Mouse (Mus musculus): Measurements from ENCODE around the gene Lelp1. TPM values are rescaled to one million over a fixed set of nuclear protein-coding genes. Genes with fewer than 3 reads are reported as not detected.

Gene Lelp1
- polyA plus RNA-seq (2012; ENCODE audit: insufficient read depth, insufficient read length, missing spikeins) = not detected in 2 replicates

DNA sequence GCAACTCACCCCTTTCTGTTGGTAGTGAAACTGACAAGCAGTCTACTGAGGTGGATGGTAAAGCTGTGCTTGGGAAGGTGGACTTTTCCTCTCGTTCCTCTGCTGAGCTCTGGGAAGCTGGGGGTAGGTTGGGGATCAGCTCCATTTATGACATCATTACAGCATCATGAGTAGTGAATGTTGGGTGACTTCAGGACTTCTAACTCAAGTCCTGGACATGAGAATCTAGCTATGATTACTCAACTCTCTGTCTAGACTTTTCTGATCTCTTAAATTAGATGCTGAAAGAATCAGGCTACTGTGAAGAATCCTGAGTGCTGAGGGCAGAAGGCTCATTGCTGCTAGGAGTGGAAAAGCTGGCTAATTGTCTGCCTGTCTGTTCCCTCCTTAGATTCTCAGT, at the start of gene Lelp1:
Lelp1 (minus strand) TSS at position 101 of the 400 bp plus-strand sequence.
- no peak within 1 kb of the TSS for H3K27ac ChIP-seq (replicated peaks; ENCODE audit: low read depth, low read length)
- H3K4me3 ChIP-seq (ENCODE audit: insufficient read depth, low read depth, low read length) = no peak within 1 kb of the TSS
- no peaks in the 10 kb centered on the region for H3K4me1 ChIP-seq (ENCODE audit: control insufficient read depth, insufficient read depth, insufficient read length, low read length)

DNA sequence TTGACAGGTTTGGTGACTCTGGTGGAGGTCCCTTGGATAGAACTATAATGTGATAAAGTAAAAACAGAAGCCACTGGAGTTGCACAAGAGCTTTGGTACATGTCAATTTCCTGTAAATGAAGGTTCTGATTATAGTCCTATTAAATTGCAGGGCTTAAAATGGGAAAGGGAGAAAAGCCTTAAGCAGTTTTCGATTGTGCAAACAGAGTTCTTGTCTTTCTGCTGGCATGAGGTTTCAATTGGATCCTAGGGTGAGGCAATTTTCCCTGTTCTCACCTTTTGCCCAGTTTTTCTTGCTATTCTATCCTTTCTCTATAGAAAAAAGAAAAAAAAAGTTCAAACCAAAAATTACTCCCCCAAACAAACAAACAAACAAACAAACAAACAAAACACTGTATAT, 34.3 kb upstream of the Lelp1 start:
- H3K4me1 ChIP-seq (ENCODE audit: control insufficient read depth, insufficient read depth, insufficient read length, low read length) = no peaks in the 10 kb centered on the region
- H3K27ac ChIP-seq (replicated peaks; ENCODE audit: low read depth, low read length) = no peak overlapping the region
- no peak overlapping the region for H3K4me3 ChIP-seq (ENCODE audit: insufficient read depth, low read depth, low read length)

DNA sequence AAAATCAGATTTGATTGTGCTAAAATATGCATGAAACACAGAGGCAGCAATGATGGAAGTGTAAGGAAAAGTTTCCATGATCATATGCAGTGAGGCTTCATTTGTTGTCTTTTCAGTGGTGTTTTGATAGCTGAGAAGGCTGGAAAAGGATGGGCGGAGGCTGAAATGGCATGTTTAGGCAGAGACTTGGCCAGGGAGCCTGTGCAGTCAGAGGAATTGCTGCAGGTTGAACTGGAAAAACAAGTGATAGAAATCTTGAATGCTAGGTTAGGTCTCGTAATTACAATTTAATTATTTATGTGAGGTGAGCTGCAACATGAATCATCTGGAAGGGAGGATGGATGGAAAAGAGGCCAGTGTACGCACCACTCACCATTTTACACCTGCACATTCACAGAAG, 27.3 kb upstream of the Lelp1 start:
- Histone ChIP-seq H3K27ac (replicated peaks; ENCODE audit: low read depth, low read length) (no peak overlapping the region), H3K4me1 (ENCODE audit: control insufficient read depth, insufficient read depth, insufficient read length, low read length) (no peaks in the 10 kb centered on the region), H3K4me3 (ENCODE audit: insufficient read depth, low read depth, low read length) (no peak overlapping the region)

DNA sequence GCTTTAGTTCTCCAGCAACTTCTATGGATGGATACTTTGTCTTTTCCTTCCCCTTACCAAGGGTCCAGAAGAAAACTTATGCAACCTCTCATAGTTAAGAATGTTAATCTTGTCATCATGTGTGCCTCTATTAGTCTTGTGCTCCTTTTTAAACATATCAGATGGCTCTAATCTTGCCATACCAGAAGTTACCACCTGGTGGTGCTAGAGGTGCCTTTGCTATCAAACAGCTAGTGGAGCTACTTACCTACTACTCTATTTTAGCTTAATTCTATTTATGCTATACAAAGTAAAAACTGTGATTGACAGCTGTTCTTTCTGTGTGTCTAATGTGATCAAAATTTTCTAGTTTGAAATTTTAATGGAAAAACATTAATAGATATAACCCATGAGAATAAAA, 10.8 kb upstream of the Lelp1 start:
- Histone ChIP-seq H3K4me1 (ENCODE audit: control insufficient read depth, insufficient read depth, insufficient read length, low read length) (no peaks in the 10 kb centered on the region), H3K4me3 (ENCODE audit: insufficient read depth, low read depth, low read length) (no peak overlapping the region), H3K27ac (replicated peaks; ENCODE audit: low read depth, low read length) (no peak overlapping the region)

DNA sequence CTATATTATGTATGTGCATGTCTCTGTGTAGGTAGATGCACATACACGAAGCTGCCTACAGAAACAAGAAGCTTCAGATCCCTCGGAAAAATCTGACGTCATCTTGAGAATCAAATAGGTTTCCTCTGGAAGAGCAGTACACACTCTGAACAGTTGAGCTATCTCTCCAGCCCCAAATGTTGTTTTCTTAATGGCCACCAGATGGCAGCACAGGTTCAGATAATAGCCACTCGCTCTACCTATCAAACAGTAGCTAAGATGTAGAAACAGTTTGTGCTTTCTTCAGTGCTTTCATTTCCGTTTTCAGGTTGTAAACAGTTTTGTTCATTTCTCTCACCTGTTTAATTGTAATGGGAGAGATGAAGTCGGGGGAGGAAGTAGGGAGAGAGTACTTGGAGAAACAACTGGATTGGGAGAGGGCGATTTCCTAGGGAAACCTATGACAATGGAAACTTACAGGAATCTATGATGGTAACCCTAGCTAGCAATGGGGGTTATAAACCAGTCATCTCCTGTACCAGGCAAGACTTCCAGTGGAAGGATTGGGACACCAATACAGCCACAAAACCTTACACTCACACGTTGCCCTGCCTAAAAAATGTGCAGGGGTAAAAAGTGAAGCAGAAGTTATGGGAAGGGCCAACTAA, 8.2 kb upstream of the Lelp1 start:
- no peak overlapping the region for H3K27ac ChIP-seq (replicated peaks; ENCODE audit: low read depth, low read length)
- no peak overlapping the region for H3K4me3 ChIP-seq (ENCODE audit: insufficient read depth, low read depth, low read length)
- H3K4me1 ChIP-seq (ENCODE audit: control insufficient read depth, insufficient read depth, insufficient read length, low read length) = no peaks in the 10 kb centered on the region

DNA sequence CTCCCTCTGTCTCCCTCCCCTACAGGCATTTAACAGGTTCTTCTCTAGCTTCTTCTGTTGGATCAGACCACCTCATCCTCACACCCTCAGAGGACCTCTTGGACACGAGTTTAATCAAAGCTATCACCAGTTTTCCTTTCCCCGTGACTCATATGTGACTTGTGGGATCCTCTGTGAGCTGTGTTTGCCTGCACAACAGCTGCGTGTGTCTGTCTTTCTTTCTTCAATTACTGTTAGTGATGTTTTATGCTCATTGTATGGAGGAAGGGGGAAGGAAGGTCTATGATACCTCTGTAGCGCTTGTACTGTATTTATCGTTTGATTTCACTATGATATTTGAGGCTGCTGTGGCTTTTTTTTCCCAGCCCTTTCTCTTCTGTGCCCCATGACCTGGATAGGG, 5.4 kb upstream of the Lelp1 start:
- Histone ChIP-seq H3K4me3 (ENCODE audit: insufficient read depth, low read depth, low read length) (no peak overlapping the region), H3K27ac (replicated peaks; ENCODE audit: low read depth, low read length) (no peak overlapping the region), H3K4me1 (ENCODE audit: control insufficient read depth, insufficient read depth, insufficient read length, low read length) (no peaks in the 10 kb centered on the region)

DNA sequence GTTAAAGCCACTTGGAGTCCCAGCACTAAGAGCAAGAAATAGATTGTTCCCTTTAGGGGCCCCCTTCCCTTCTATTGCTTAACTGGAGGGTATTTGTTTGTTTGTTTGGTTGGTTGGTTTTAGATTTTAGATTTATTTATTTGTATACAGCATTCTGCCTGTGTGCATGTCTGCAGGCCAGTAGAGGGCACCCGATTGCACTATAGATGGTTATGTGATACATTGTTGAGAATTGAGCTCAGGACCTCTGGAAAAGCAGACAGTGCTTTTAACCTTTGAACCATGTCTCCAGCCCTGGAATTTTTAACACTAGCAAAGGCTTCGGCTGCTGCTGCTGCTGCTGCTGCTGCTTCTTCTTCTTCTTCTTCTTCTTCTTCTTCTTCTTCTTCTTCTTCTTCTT, 4.9 kb upstream of the Lelp1 start:
- Histone ChIP-seq H3K4me1 (ENCODE audit: control insufficient read depth, insufficient read depth, insufficient read length, low read length) (no peaks in the 10 kb centered on the region), H3K27ac (replicated peaks; ENCODE audit: low read depth, low read length) (no peak overlapping the region), H3K4me3 (ENCODE audit: insufficient read depth, low read depth, low read length) (no peak overlapping the region)

DNA sequence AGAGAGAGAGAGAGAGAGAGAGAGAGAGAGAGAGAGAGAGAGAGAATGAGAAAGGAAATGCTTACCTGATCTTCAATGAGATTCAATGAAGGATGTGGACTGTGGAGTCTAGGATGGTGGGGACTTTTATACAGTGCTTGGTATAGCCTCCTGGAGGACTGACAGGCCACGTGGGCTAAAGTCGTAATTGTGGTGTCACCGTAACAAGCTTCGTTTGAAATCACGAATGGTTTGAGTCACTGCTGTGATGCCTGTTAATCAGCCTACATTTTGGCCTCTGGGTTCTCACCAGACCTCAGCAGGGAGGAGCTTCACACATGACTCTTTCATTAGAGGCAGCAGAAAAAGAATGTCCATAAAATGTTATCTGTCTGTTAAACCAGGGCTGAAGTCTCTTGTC, 18.7 kb downstream of the Lelp1 start, which contains the start of gene Prr9:
Prr9 (minus strand) TSS at position 101 of the 400 bp plus-strand sequence.
- Histone ChIP-seq H3K27ac (replicated peaks; ENCODE audit: low read depth, low read length) (no peak within 1 kb of the TSS), H3K4me1 (ENCODE audit: control insufficient read depth, insufficient read depth, insufficient read length, low read length) (no peaks in the 10 kb centered on the region)

DNA sequence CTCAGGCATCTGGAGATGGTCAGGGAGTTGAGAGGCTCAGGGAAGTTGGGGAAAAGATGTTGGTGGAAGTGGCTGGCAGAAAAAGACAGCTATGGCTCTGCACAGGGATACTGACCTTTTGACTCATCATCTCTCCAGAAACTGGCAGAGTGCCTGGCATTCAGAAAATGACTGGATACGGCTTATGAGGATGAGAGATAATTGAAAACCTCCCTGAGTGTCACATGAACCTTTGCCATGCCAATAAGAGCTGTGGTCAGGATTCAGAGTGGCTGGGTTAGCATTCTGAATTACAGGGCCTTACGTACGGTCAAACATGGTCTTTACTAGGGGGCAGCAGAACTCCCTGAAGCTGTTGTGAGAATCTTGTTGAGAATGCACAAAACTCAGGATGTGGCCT, 21.6 kb downstream of the Lelp1 start:
- H3K27ac ChIP-seq (replicated peaks; ENCODE audit: low read depth, low read length) = no peak overlapping the region
- no peak overlapping the region for H3K4me3 ChIP-seq (ENCODE audit: insufficient read depth, low read depth, low read length)
- H3K4me1 ChIP-seq (ENCODE audit: control insufficient read depth, insufficient read depth, insufficient read length, low read length) = no peaks in the 10 kb centered on the region

More for the DNA sequence above, 18.7 kb downstream of the Lelp1 start, which contains the start of gene Prr9:
- H3K4me3 ChIP-seq (ENCODE audit: insufficient read depth, low read depth, low read length) = no peak within 1 kb of the TSS

DNA sequence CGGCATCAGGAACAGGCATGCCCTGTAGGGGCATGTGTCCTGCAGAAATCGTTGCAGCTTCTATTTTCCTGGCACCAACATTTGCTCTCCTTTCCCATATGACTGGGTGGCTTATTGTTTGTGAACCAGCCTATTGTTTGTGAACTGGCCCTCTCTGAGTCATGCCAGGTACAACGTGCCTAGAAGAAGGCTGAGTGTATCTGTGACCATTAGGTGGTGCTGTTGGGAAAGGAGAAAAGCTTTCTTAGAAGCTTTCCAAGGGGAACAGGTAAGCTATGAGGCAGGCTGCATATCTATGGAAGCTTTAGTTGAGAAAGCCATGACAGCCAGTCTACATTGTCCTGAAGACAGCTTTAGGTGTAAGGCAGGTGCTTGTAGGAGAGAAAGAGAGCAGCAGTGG, 24.6 kb downstream of the Lelp1 start:
- no peaks in the 10 kb centered on the region for H3K4me1 ChIP-seq (ENCODE audit: control insufficient read depth, insufficient read depth, insufficient read length, low read length)
- no peak overlapping the region for H3K4me3 ChIP-seq (ENCODE audit: insufficient read depth, low read depth, low read length)
- no peak overlapping the region for H3K27ac ChIP-seq (replicated peaks; ENCODE audit: low read depth, low read length)

DNA sequence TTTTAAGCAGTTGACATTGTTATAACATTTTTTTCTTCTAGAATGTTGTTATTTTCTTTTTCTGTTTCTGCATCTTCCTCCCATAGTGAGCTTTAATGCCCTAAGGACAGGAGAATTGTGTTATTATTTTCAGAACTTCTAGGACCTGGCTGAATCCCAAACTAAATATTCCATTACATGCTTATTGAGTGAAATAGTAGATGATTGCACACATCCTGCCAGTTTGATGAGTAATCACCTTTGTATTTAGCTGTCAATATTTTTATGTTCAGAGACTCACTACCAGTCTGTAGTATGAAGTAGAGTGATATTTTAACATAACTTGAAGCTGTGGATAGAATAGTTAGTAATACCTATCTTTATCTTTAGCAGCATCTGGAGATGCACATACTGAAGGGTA, 31.0 kb downstream of the Lelp1 start:
- H3K27ac ChIP-seq (replicated peaks; ENCODE audit: low read depth, low read length) = no peak overlapping the region
- no peak overlapping the region for H3K4me3 ChIP-seq (ENCODE audit: insufficient read depth, low read depth, low read length)
- H3K4me1 ChIP-seq (ENCODE audit: control insufficient read depth, insufficient read depth, insufficient read length, low read length) = no peaks in the 10 kb centered on the region

DNA sequence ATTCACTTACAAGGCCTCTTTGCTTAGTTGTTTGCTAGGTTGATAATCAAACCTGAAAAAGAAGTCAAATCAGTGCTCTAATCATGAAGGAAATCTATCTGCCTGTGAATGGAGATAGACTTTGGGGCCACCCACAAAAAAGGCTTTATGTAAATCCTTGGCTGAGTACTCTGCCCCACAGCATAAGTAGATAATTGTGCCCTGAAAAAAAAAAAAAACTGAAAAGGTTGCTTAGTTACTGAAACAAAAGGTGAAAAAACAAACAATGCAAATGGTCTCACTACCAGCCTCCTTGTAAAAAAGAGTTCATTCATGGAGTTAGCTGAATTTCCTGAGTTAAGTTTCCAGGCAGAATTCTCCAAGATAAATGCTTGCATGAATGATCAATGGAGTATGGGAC, 31.8 kb downstream of the Lelp1 start:
- Histone ChIP-seq H3K27ac (replicated peaks; ENCODE audit: low read depth, low read length) (no peak overlapping the region), H3K4me3 (ENCODE audit: insufficient read depth, low read depth, low read length) (no peak overlapping the region), H3K4me1 (ENCODE audit: control insufficient read depth, insufficient read depth, insufficient read length, low read length) (no peaks in the 10 kb centered on the region)

DNA sequence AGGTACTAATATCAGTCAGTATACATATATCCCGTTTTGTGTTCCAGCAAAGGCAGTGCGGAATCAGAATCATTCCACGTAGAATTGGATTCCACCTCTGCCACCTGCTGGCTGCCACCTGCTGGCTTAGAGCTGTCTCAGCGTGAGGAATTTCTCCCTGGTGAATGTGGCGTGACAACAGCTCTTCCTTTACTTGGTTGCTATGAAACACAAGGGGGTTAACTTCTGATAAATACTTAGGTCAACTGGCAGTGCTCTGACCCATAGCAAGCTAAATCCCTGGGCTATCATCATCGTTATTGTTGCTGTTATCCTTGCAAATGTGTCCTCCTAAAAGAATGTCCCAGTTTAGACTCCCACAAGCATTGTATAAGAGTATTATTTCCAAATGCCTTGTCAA, 36.0 kb downstream of the Lelp1 start:
- Histone ChIP-seq H3K4me1 (ENCODE audit: control insufficient read depth, insufficient read depth, insufficient read length, low read length) (no peaks in the 10 kb centered on the region), H3K27ac (replicated peaks; ENCODE audit: low read depth, low read length) (no peak overlapping the region), H3K4me3 (ENCODE audit: insufficient read depth, low read depth, low read length) (no peak overlapping the region)

Other genes with a start within 250 kb of the Lelp1 start
- not detected in 2 replicates for gene Pglyrp3, start 128.2 kb downstream of the Lelp1 start, polyA plus RNA-seq (2012; ENCODE audit: insufficient read depth, insufficient read length, missing spikeins)
- 1.1 and 3.2 TPM in 2 replicates for gene Lor, start 59.6 kb downstream of the Lelp1 start, polyA plus RNA-seq (2012; ENCODE audit: insufficient read depth, insufficient read length, missing spikeins)
- gene Prr9, start 18.8 kb downstream of the Lelp1 start, polyA plus RNA-seq (2012; ENCODE audit: insufficient read depth, insufficient read length, missing spikeins) = not detected in 2 replicates
- not detected in 2 replicates for gene Sprr2a1, start 73.1 kb upstream of the Lelp1 start, polyA plus RNA-seq (2012; ENCODE audit: insufficient read depth, insufficient read length, missing spikeins)
- gene Sprr2a2, start 73.2 kb upstream of the Lelp1 start, polyA plus RNA-seq (2012; ENCODE audit: insufficient read depth, insufficient read length, missing spikeins) = not detected in 2 replicates
- gene Sprr2a3, start 142.7 kb upstream of the Lelp1 start, polyA plus RNA-seq (2012; ENCODE audit: insufficient read depth, insufficient read length, missing spikeins) = not detected in 2 replicates
- gene Sprr2b, start 173.9 kb upstream of the Lelp1 start, polyA plus RNA-seq (2012; ENCODE audit: insufficient read depth, insufficient read length, missing spikeins) = not detected in 2 replicates
- gene Sprr2d, start 196.4 kb upstream of the Lelp1 start, polyA plus RNA-seq (2012; ENCODE audit: insufficient read depth, insufficient read length, missing spikeins) = not detected in 2 replicates
- not detected in 2 replicates for gene Sprr2e, start 209.4 kb upstream of the Lelp1 start, polyA plus RNA-seq (2012; ENCODE audit: insufficient read depth, insufficient read length, missing spikeins)
- not detected in 2 replicates for gene Sprr2f, start 222.4 kb upstream of the Lelp1 start, polyA plus RNA-seq (2012; ENCODE audit: insufficient read depth, insufficient read length, missing spikeins)
- gene Sprr2h, start 242.9 kb upstream of the Lelp1 start, polyA plus RNA-seq (2012; ENCODE audit: insufficient read depth, insufficient read length, missing spikeins) = not detected in 2 replicates

All from brown adipose tissue, adult 24 weeks (tissue).